In genomic region chr3:63609454-63610112, GRCm38 (mm10) we compare ENCODE assay signal across 8 mouse cellular contexts.
DNase-seq lines count a peak whose midpoint lies in the region; ATAC-seq and TF ChIP-seq lines count a peak whose summit lies in the region.

No protein-coding gene starts in this region.

- 19% methylated on average over 17 of the region's 17 CpGs for WGBS in heart, embryonic 10.5 days
- 20% methylated on average over 17 of the region's 17 CpGs for WGBS in intestine, postnatal 0 days
- WGBS in liver, embryonic 15.5 days (ENCODE audit: insufficient replicate concordance): 17% methylated on average over 17 of the region's 17 CpGs

- no peaks in the 10 kb centered on the region for H3K27me3 ChIP-seq in heart, embryonic 10.5 days (ENCODE audit: insufficient read depth, poor library complexity, severe bottlenecking)
- peaks cover 1% of the 10 kb centered on the region; the same call in 1 of the 2 replicates for H3K27me3 ChIP-seq in ES-Bruce4 (ENCODE audit: control insufficient read depth, insufficient read depth, low read length, poor library complexity, severe bottlenecking)
- H3K27me3 ChIP-seq in intestine, postnatal 0 days (replicated peaks; ENCODE audit: control insufficient read depth, insufficient read depth, low read length): no peaks in the 10 kb centered on the region
- H3K27me3 ChIP-seq in liver, embryonic 15.5 days: no peaks in the 10 kb centered on the region

- H3K9ac ChIP-seq in ES-Bruce4 (ENCODE audit: low read depth, poor library complexity, severe bottlenecking): no peak overlapping the region
- no peak overlapping the region for H3K9ac ChIP-seq in intestine, postnatal 0 days (ENCODE audit: low read depth, low read length)
- H3K9ac ChIP-seq in liver, embryonic 15.5 days: no peak overlapping the region

- no peak for DNase-seq in heart, embryonic 10.5 days (ENCODE audit: low spot score)
- DNase-seq in heart, adult 8-10 months (ENCODE audit: low spot score): no peak
- DNase-seq in frontal cortex, postnatal 14 days (ENCODE audit: low spot score in 2 of 2): no peak
- DNase-seq in cerebellum, adult 11-12 months: no peak
- no peak for DNase-seq in retina, postnatal 1 day

- TF ChIP-seq EP300 in ES-Bruce4 (IDR thresholded peaks at IDR 0.05; ENCODE audit: insufficient read depth, low read depth, low read length): no peak

- H3K4me3 ChIP-seq in heart, embryonic 10.5 days: peak overlapping the region; percentile 50
- peak overlapping the region; percentile 4; the same call in 1 of the 2 replicates for H3K4me3 ChIP-seq in ES-Bruce4 (ENCODE audit: low read depth, low read length)
- peak overlapping the region; percentile 26; the same call in 1 of the 2 replicates for H3K4me3 ChIP-seq in intestine, postnatal 0 days (ENCODE audit: low read depth, low read length)
- H3K4me3 ChIP-seq in liver, embryonic 15.5 days (replicated peaks): no peak overlapping the region

- no peaks in the 10 kb centered on the region for H3K9me3 ChIP-seq in heart, embryonic 10.5 days
- no peaks in the 10 kb centered on the region for H3K9me3 ChIP-seq in ES-Bruce4 (replicated peaks; ENCODE audit: control insufficient read depth, insufficient read depth, low read length, poor library complexity, severe bottlenecking)
- H3K9me3 ChIP-seq in intestine, postnatal 0 days (ENCODE audit: control insufficient read depth): no peaks in the 10 kb centered on the region
- H3K9me3 ChIP-seq in liver, embryonic 15.5 days (replicated peaks): no peaks in the 10 kb centered on the region

- TF ChIP-seq POLR2A in ES-Bruce4 (IDR thresholded peaks at IDR 0.05; ENCODE audit: insufficient read depth, low read length): no peak

- peak; percentile 94 for ATAC-seq in intestine, postnatal 0 days
- ATAC-seq in liver, embryonic 15.5 days (ENCODE audit: insufficient read depth): no peak

- H3K4me2 ChIP-seq in intestine, postnatal 0 days (replicated peaks; ENCODE audit: low read depth): peak overlapping the region; percentile 59
- H3K4me2 ChIP-seq in liver, embryonic 15.5 days: 0 out of 2 replicates have a peak overlapping the region, but pooled peaks have one; percentile 3

- peaks cover 10% of the 10 kb centered on the region; the same call in 1 of the 2 replicates for H3K4me1 ChIP-seq in heart, embryonic 10.5 days
- no peaks in the 10 kb centered on the region for H3K4me1 ChIP-seq in ES-Bruce4 (ENCODE audit: control insufficient read depth, insufficient read depth, low read length)
- H3K4me1 ChIP-seq in intestine, postnatal 0 days (replicated peaks; ENCODE audit: control insufficient read depth, insufficient read depth, low read length): no peaks in the 10 kb centered on the region
- no peaks in the 10 kb centered on the region for H3K4me1 ChIP-seq in liver, embryonic 15.5 days (replicated peaks)

- no peak overlapping the region for H3K27ac ChIP-seq in heart, embryonic 10.5 days
- H3K27ac ChIP-seq in ES-Bruce4 (ENCODE audit: insufficient read depth, low read length): no peak overlapping the region
- no peak overlapping the region for H3K27ac ChIP-seq in intestine, postnatal 0 days (ENCODE audit: low read depth, low read length)
- no peak overlapping the region for H3K27ac ChIP-seq in liver, embryonic 15.5 days (replicated peaks)

- TF ChIP-seq CTCF in ES-Bruce4 (IDR thresholded peaks at IDR 0.05; ENCODE audit: low read depth, low read length): no peak
- no peak for TF ChIP-seq CTCF in intestine, postnatal 0 days (IDR thresholded peaks at IDR 0.05; ENCODE audit: low read depth)

- no peaks in the 10 kb centered on the region for H3K36me3 ChIP-seq in heart, embryonic 10.5 days
- no peaks in the 10 kb centered on the region for H3K36me3 ChIP-seq in ES-Bruce4 (ENCODE audit: control insufficient read depth, insufficient read depth, low read length, poor library complexity, severe bottlenecking)
- no peaks in the 10 kb centered on the region for H3K36me3 ChIP-seq in intestine, postnatal 0 days (ENCODE audit: control insufficient read depth, insufficient read depth)
- no peaks in the 10 kb centered on the region for H3K36me3 ChIP-seq in liver, embryonic 15.5 days (replicated peaks)
